Mouse (Mus musculus): ENCODE results near the gene Fyn.
A peak's percentile ranks its signal among the peaks of the same experiment; 100 is the strongest.

Fyn gene

DNA sequence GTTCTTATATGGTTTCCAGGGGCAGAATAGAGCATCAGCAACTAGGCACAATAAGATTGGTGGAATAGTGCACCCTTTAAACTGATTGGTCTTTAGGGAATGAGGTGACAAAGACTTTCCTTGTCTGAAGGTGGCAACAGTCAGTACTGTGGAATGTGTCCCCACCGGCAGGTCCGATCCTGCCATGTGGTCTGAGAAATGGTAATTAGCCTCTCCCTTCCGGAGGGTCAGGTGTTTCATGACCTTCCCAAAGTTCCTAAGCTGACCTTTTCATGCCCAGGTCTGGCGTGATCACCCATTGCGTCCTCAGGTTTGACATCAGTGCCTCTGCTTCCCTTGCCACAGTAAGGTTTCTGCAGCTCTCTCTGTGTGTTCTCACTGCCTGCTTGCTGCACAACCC lies 134.7 kb downstream of the Fyn start:
- DNase-seq (ENCODE audit: inconsistent age in 2 of 2, low spot score in 1 of 2), result no peak

DNA sequence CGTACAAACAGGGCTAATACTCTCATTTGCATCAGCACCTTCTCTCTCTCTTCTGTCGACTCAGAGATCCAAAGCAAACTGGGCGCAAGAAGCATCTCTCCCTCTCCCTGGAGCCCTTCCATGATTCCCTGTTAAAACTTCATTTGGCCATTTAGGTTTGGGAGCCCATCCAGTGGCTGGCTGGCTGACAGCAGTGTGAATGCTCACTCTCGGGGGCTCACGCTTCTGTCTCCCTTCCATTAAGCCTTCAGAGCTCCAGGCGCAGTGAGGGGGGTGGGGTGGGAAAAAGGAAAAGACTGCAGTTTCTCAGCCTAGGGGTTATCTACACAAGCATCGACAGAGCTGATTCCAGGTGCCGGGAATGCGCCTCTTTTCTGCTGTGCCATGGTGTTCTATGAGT lies 136.4 kb downstream of the Fyn start:
- DNase-seq (ENCODE audit: inconsistent age in 2 of 2, low spot score in 1 of 2), result no peak

DNA sequence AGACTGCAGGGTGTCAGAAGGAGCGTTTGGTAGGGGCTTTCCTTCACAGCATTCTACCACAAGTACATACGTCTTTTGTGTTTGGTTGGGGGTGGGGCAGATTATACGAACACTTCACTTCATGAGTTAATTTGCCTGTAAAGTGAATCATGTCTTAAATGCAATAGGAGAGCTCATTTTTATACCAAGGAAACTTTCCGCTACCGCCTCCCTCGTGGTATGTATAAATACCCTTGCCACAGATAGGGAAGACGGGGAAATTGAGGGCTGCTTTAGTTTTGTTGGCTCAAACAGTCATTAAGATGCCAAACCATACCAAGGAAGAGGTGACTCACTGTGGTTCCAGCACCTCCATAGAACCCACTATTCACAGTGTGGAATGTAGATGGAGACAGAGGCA lies 137.0 kb downstream of the Fyn start:
- peak in 1 of 2 experiments; percentile 28 for DNase-seq (ENCODE audit: inconsistent age in 2 of 2, low spot score in 1 of 2)

DNA sequence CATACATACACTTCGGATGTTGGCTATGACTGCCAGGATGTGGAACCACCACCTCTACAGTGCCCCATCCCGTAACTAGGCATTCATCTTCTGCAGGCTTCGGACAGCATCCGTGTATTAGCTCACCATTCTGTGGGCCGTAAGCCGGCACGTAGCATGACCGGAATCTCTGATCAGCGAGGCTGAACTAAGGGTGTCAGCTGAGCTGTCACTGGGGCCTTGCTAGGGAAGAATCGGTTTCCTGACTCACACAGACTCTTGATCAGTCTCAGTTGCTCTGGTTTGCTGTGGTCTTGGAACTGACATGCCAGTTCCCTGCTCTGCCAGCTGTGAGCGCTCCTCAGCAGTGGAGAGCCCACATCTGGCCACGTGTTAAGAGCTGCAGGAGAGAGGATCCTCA lies 137.7 kb downstream of the Fyn start:
- peak in 1 of 2 experiments; percentile 22 for DNase-seq (ENCODE audit: inconsistent age in 2 of 2, low spot score in 1 of 2)

DNA sequence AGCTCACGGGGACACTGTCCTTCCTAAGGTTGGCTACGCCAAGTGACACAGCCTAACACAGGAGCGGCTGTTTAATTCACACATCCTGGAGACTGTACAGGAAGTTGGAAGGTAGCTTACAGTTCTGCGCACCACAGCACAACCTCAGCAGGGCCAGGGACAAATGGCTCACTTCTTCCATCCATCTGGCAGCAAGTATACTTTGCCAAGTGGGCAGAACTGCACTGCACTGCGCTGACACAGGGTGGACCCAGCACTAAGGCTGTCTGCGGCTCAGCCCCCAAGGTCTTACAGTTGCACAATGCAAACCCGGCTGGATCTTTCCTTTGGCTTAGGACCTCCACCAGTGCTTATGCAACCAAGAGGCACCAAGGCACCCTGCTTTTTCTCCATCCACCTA lies 138.2 kb downstream of the Fyn start:
- DNase-seq (ENCODE audit: inconsistent age in 2 of 2, low spot score in 1 of 2), result peak; percentile 87 to 94

DNA sequence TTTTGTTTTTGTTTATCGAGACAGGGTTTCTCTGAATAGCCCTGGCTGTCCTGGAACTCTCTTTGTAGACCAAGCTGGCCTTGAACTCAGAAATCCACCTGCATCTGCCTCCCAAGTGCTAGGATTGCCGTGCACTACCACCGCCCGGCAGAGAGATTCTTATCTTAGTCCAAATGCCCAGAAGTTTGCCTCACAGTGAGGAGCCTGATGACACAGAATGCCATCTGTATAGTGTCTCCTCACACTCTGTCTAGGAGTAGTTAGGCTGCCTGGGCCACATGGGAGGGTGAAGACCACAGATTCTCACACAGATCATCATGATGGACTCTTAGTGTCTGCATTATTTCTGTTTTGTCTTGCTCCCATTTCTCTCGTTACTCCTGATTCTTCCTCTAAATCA lies 140.1 kb downstream of the Fyn start:
- no peak for DNase-seq (ENCODE audit: inconsistent age in 2 of 2, low spot score in 1 of 2)

DNA sequence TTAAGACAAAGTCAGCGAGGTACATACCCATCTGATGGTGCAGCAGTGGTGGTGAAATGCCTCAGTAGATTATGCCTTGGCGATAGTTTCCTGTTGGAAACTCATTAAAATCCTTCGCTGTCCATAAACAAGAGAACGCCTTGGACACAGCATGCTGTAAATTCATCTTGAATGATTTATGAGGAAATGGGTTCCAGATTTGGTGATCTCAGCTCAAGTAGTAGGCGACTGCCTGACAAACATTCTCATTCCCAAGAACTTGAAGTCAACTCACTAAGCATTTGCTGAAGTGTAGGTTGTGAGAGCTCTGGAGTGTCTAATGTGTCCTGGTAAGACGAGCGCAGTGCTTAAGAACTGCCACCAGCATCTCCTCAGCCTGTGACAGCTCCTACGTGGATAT lies 141.3 kb downstream of the Fyn start:
- no peak for DNase-seq (ENCODE audit: inconsistent age in 2 of 2, low spot score in 1 of 2)

DNA sequence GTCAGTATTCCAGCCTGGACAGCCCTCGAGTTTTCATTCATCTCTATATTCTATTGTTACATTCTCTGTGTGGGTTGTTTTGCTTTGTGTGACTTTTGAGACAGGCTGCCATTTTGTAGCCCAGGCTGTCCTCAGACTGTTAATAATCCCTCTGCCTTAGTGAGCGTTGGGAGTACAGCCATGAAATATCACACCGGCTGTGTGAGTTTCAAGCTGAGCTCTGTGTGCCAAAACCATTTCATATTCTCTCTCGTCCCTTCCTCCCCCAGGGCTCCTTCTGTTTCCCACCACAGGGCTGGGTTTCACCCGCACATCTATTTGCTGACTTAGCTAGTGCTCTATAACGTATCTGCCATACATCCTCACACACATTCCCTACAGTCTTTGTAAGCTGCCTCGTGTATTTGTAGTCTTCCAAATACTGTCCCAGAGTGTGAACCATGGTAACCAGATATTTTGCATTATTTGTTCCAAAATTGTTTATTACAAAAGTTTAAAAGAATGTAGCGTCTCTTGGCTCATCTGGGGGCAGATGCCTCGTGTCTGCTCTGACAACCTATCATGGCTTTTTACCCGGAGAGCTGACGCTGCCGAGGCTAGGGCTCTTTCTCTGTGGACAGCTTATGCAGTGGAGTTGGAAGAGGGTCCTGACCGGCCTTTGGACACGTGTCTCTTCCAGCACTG lies 144.1 kb downstream of the Fyn start:
- no peak for DNase-seq (ENCODE audit: inconsistent age in 2 of 2, low spot score in 1 of 2)

DNA sequence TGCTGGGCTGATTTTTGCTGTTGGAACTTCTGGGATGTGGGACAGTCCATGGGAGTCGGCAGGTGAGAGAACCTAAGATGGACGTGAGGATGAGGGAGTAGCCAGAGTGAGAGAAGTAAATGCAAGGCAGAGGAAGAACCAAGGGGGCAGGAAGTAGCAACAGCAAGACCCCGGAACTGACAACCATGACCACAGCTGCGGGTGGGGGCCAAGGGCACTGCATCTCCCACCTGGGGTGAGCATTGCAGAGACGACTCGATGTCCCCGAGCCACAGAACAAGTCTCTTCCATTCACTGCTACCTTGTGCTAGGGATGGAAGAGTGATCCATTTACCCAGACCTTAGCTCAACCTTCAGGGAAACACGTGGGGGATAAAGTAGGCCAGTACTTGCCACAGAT lies 146.3 kb downstream of the Fyn start:
- no peak for DNase-seq (ENCODE audit: inconsistent age in 2 of 2, low spot score in 1 of 2)

DNA sequence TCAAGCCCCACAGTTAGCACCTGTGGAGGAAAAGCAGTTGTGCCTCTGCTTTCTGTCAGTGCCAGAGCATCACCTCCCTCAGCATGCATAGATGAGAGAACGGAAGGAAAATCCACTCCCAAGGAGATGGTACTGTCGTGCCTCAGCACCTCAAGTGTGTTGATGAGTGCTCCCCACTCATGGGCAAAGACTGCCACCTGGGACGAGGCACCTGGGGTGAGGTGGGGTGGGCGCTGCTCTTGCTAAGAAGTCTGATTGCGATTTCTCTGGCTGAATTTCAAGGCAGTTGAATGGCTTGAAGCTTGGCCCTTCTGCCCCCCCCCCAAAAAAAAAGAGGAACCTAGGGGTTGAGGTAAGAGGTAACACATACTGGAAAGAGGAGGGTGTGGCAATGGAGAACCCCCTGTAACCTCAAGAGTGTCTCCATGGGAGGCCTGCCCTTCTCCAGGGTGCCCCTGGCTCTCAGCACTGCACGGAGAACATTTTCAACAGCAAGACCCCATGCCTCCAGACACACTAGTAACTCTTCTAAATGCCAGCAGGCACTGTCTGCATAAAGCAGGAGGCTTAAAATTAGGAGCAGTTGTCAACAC lies 148.0 kb downstream of the Fyn start:
- DNase-seq (ENCODE audit: inconsistent age in 2 of 2, low spot score in 1 of 2), result no peak

DNA sequence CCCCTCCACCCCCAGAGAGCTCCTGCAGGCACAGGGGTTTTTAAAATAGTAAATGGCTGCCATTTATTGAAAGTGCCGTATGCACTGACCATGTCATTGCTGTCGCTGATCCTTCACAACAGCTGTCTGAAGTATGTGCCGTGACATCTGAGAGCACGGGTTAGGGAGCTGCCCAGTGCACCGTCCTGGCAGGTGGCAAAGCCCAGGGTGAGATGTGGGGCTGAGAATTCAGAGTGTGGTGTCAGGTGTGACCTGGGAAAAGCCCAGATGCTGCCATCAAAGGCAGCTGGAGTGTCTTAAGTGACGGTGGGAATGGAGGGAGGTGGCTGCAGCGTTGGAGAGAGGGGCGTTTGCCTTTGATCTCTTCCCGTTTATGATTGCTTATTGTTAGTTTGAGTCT lies 148.7 kb downstream of the Fyn start:
- DNase-seq (ENCODE audit: inconsistent age in 2 of 2, low spot score in 1 of 2), result no peak

DNA sequence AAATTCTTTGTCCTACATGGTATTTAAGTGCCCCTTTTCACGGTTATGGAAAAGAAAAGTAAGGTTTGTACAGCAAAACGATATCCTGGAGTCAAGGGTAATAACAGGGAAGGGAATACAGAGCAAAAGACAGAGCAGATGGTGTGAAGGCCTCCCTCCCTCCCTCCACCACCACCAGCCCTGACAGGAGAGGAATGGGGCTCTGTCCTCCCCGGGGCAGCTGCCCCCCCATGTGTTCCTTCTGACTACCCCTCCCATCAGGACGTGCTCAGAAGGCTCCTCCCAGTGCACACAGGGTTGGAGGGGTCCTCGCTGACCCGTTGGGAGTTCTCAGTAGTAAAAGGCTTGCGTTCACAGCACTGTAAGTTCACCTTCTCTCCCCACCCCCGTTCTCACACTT lies 149.6 kb downstream of the Fyn start:
- DNase-seq (ENCODE audit: inconsistent age in 2 of 2, low spot score in 1 of 2), result no peak

DNA sequence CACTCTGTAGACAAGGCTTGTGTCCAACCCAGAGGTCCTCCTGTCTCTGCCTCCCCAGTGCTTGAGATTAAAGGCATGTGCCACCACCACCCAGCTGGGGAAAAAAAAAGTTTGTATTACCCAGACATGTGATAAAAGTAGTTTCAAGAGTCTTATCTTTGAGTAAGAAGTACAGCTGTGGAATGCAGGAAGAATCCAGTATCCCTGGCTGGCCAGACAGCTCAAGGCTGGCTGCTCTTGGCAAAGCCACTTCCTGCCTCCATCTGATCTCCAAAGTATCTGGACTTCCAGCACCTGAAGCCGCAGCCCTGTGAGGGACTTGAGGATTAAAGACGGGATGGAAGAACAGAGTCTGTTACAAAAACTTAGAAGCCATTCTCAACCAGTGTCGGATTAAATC lies 150.2 kb downstream of the Fyn start:
- peak; percentile 60 to 80 for DNase-seq (ENCODE audit: inconsistent age in 2 of 2, low spot score in 1 of 2)

DNA sequence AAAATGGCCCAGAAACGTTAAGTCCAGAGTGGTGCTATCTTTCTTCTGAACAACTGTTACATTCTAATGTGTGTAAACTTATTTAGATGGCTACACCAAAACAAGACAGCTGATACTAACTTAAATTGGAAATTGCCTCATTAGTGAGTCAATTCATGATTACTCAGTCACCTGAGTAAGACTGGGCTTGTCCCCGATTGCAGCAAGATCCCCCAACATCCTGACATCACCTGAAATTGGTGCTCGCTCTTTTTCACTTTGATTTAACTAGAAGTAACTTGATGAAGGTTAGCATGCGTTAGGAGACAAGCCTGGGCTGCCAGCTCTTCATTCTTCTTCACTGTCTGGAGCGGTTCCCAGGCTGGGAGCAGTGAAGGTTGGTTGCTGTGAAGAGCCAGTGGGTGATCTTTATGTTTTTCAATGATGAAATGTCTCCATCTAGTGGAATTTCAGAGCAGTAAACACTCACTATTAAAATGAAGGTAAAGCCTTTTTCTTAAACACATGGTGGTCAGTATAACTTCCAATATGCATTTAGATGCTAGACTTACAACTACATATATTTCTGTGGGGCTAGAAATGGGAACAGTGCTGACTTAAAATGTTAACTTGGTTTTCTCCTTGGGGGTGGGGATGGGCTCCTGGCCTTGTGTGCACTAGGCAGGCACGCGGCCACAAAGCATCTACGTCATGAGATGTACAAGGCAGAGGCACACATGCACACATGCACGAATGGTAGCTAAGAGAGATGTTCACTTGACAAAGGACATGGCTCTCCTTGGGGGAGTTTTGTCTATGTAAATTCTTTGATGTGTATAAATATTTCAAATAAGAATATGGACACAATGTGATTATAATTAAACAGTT lies 151.7 kb downstream of the Fyn start:
- peak; percentile 71 to 90 for DNase-seq (ENCODE audit: inconsistent age in 2 of 2, low spot score in 1 of 2)

DNA sequence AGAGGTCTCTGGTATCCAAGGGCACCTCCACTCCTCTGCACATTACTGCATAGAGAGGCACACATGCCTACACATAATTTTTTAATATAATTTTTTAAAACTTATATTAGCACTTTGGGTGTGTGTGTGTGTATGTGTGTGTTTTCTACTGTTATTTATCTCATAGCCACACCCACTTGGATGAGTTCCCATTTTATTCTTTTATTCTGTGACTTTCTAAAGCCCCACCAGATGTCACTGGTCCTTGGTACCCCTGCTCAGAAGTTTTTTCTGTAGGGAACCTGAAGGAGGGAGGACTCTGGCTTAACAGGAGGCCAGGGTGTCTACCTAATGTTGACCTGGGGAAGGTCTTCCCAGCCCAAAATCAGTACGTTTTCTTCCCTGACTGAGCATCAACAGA lies 152.7 kb downstream of the Fyn start:
- DNase-seq (ENCODE audit: inconsistent age in 2 of 2, low spot score in 1 of 2), result no peak

DNA sequence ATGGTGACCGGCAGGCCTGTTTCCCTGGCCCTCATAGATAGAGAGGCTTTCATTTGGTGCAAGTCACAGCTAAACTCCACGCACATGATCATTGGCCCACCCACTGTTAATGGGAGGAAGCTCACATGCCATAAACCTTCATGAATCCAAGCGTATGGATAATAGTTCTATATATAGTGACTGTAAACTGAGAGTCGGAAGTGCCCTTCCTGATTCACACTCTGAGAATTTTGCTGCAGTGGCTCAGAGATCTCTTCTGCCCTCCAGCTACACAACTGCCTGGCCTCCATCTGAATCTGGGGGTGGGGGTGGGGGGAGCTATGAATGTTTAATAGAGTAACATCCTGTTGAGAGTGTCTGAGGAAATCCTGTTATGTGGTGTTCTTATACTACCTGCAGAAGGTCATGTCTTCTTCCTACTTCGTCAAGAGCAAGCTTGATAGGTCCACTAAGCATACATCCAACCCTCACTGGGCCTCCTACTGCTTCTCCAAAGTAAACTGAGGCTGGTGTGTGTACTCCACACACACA lies 153.3 kb downstream of the Fyn start:
- DNase-seq (ENCODE audit: inconsistent age in 2 of 2, low spot score in 1 of 2), result no peak

DNA sequence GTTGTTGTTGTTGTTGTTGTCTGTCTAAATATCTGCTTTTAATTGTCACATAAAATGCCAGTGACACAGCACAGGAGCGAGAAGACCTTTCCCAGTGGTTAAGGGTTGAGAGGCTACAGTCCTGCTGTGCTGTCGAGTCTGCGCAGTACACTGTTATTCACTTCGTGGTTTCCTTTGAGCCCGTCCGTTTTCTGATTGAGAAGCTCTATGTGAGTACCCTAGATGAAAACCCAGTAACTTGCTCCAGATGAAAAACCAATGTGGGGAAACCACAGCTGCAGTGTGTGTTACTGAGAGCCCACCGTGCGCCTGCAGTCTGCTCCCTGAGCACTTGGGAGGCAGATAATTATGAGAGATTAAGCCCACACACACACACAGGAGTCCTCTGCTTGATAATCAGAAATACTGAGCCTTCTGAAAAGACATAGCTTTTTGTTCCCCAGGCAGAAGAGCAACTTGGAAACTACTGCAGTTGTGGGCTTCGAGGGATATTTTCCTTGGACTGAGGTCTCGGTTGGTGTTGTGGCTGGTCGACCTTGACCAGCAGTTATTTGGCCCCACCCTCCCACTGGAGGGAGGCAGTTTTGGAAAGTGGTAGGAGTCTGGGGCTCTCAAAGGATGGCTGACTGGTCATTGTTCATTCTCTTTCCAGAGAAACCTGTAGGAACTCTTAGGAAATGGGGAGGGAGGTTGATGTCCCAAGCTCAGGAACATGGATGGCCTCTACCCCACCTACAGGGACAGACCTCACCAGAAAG lies 154.4 kb downstream of the Fyn start:
- DNase-seq (ENCODE audit: inconsistent age in 2 of 2, low spot score in 1 of 2), result peak in 1 of 2 experiments; percentile 64

DNA sequence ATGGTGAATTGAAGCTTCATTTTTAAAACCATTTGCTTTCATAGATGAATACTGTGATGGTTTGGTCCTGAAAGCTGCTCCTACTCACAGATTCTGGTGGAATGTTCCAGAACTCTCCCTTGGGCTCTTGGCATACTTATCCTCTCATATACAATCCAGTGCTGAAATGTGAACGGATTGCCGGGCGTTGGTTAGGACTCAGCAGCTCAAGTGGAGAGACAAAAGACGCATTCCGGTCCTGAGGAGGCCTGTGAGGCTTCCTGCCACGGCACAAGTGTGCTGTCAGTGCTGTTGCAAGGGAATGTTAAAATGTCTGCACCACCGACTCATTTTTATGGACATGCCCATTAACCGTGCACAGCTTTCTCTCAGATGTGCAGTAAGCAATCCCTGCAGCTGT lies 155.7 kb downstream of the Fyn start:
- no peak for DNase-seq (ENCODE audit: inconsistent age in 2 of 2, low spot score in 1 of 2)

DNA sequence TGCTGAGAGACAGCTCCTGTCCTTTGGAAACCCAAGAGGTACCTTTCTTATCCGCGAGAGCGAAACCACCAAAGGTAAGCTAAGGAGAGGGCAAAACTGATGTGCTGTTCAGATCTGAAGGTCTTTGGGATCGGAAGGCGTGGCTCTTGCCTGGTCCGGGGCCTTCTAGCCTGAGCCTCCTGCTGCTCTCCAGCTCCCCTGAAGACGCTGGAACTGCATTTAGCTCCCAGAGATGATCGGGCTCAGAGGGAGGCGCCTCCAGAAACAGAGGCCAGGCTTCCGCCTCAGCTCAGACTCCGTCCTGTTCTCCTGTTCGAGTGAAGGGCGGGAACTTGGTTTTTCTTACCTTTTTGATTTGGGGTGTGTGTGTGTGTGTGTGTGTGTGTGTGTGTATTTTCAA lies 156.8 kb downstream of the Fyn start:
- no peak for DNase-seq (ENCODE audit: inconsistent age in 2 of 2, low spot score in 1 of 2)

DNA sequence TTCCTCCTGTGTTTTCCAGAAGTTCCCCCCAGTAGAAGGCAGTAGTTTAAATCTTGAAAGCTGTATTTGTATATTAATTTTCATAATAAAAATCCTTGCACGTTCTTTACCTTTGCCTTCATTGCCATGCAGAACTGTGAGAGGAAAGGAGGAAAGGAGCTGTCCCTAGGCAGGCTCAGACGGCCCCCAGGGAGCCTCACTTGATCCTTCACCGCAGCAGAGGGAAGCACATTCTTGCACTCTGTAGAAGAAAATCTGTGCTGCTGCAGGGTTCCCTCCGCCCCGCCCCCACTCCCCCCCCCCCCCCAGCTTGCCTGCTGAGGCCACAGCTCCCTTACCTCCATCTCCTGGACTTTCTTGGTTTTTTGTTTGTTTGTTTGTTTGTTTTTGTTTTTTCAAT lies 158.5 kb downstream of the Fyn start:
- no peak for DNase-seq (ENCODE audit: inconsistent age in 2 of 2, low spot score in 1 of 2)

DNA sequence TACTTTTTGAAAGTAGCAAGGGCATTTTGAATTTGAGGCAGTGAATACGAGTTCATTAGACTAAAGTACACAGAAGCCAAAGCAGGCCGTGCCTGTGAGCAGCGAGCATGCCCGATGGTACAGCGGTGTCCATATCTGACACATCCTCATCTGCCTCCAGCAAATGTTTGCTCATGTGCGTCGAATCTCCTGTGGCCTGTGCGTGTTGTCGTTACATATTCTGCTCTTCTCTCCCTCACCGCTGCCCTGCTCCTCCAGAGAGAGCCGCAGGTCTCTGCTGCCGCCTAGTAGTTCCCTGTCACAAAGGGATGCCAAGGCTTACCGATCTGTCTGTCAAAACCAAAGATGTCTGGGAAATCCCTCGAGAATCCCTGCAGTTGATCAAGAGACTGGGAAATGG lies 160.5 kb downstream of the Fyn start:
- DNase-seq (ENCODE audit: inconsistent age in 2 of 2, low spot score in 1 of 2), result no peak
